Mouse (Mus musculus) thymus, adult 2 months (tissue): Measurements from ENCODE around the gene Sdk2.

Experiments
- CTCF ChIP-seq: fragments of 200-500 bp; IDR thresholded peaks from 2 replicates; pipeline ENCODE4 v1.5.1; 2012; ENCODE audit warnings: mild to moderate bottlenecking, control low read depth, low read length, moderate library complexity, borderline replicate concordance; ENCODE audit not compliant: control insufficient read depth, poor library complexity, insufficient read depth; ENCODE audit errors: extremely low read depth
- POLR2A ChIP-seq: fragments of 200-500 bp; IDR thresholded peaks from 2 replicates; pipeline ENCODE4 v1.6.1; 2012; ENCODE audit warnings: mild to moderate bottlenecking, low read length, control low read depth, moderate library complexity; ENCODE audit not compliant: control insufficient read depth, poor library complexity, insufficient read depth; ENCODE audit errors: extremely low read depth

- TF ChIP-seq CTCF: no peak
- TF ChIP-seq POLR2A: no peak
Measured at GRCm38 (mm10) chr11:113855661-113856060, 211.2 kb downstream of the Sdk2 start.
